ENCODE assay signal across 15 mouse cellular contexts in the genomic region with DNA sequence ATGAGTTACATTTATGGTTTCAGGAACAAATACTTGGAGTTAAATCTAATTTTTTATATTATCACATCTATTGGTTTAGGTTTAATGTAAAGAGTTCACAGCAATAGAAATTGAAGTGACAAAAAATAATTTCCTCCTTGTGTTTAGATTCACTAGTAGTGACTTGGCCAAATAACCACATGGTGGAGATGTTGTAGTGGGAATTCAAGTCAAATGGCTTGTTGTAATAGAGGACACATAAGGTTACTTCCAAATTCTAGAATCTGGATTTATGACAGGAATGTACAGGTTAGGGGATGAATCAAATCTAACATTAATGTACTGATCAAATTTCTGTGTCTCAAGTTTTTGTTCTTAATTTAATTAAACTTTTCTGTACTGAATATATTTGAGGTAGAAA.
A peak's percentile ranks its signal among the peaks of the same experiment; 100 is the strongest.
DNase-seq lines count a peak whose midpoint lies in the region; ATAC-seq and TF ChIP-seq lines count a peak whose summit lies in the region.
"Had no signal": no experiment of that assay in that cellular context is flagged by ENCODE, and none has a peak within 500 bp of the region (broad histone marks: within the 10 kb centered on the region; RNA-seq: fewer than 3 reads in every experiment).

No protein-coding gene starts in this region.

- peak; percentile 12 for DNase-seq in embryo, embryonic 11 days
- no peak for DNase-seq in embryo, embryonic 10 days (ENCODE audit: low spot score)
- no peak for DNase-seq in G1E (ENCODE audit: low spot score)
- DNase-seq in cerebellum, adult 9-11 months: no peak
- DNase-seq in cerebellum, postnatal 36 days: no peak
- DNase-seq: adrenal gland, adult 8-10 months; cerebellum, adult 9-10 months; heart, adult 18-20 months; kidney, postnatal 25 days had no signal

- no peak overlapping the region for H3K9ac ChIP-seq in intestine, postnatal 0 days (ENCODE audit: low read depth, low read length)
- no peak overlapping the region for H3K9ac ChIP-seq in intestine, embryonic 16.5 days (ENCODE audit: low read depth, low read length)
- no peak overlapping the region for H3K9ac ChIP-seq in midbrain, embryonic 15.5 days
- H3K9ac ChIP-seq: limb, embryonic 13.5 days; neural tube, embryonic 12.5 days had no signal

- H3K4me3 ChIP-seq in intestine, postnatal 0 days (ENCODE audit: low read depth, low read length): no peak overlapping the region
- H3K4me3 ChIP-seq in intestine, embryonic 16.5 days (ENCODE audit: low read length): no peak overlapping the region
- no peak overlapping the region for H3K4me3 ChIP-seq in G1E (ENCODE audit: low read depth, low read length)
- no peak overlapping the region for H3K4me3 ChIP-seq in midbrain, embryonic 15.5 days
- H3K4me3 ChIP-seq: limb, embryonic 13.5 days; megakaryocyte, embryonic 14.5 days; neural tube, embryonic 12.5 days had no signal

- no peaks in the 10 kb centered on the region for H3K27me3 ChIP-seq in intestine, postnatal 0 days (replicated peaks; ENCODE audit: control insufficient read depth, insufficient read depth, low read length)
- H3K27me3 ChIP-seq in intestine, embryonic 16.5 days (replicated peaks; ENCODE audit: control insufficient read depth, insufficient read depth, low read length): no peaks in the 10 kb centered on the region
- no peaks in the 10 kb centered on the region for H3K27me3 ChIP-seq in G1E (ENCODE audit: insufficient read depth, low read length)
- no peaks in the 10 kb centered on the region for H3K27me3 ChIP-seq in midbrain, embryonic 15.5 days (replicated peaks)
- H3K27me3 ChIP-seq: limb, embryonic 13.5 days; megakaryocyte, embryonic 14.5 days; neural tube, embryonic 12.5 days had no signal

- H3K9me3 ChIP-seq in intestine, postnatal 0 days (ENCODE audit: control insufficient read depth): no peaks in the 10 kb centered on the region
- no peaks in the 10 kb centered on the region for H3K9me3 ChIP-seq in intestine, embryonic 16.5 days (ENCODE audit: control insufficient read depth, low read length)
- no peaks in the 10 kb centered on the region for H3K9me3 ChIP-seq in G1E (replicated peaks)
- no peaks in the 10 kb centered on the region for H3K9me3 ChIP-seq in midbrain, embryonic 15.5 days
- H3K9me3 ChIP-seq: limb, embryonic 13.5 days; megakaryocyte, embryonic 14.5 days; neural tube, embryonic 12.5 days had no signal

- no peak overlapping the region for H3K4me2 ChIP-seq in intestine, postnatal 0 days (replicated peaks; ENCODE audit: low read depth)
- H3K4me2 ChIP-seq in intestine, embryonic 16.5 days (ENCODE audit: low read depth, low read length): no peak overlapping the region
- no peak overlapping the region for H3K4me2 ChIP-seq in midbrain, embryonic 15.5 days
- H3K4me2 ChIP-seq: limb, embryonic 13.5 days; neural tube, embryonic 12.5 days had no signal

- peak; percentile 22; the same call in 1 of the 2 replicates for TF ChIP-seq CTCF in intestine, postnatal 0 days (IDR thresholded peaks at IDR 0.05; ENCODE audit: low read depth)
- TF ChIP-seq CTCF in G1E (IDR thresholded peaks at IDR 0.05; ENCODE audit: low read depth, low read length): no peak

- H3K4me1 ChIP-seq in intestine, postnatal 0 days (replicated peaks; ENCODE audit: control insufficient read depth, insufficient read depth, low read length): no peaks in the 10 kb centered on the region
- no peaks in the 10 kb centered on the region for H3K4me1 ChIP-seq in intestine, embryonic 16.5 days (ENCODE audit: control insufficient read depth, insufficient read depth, low read length)
- no peaks in the 10 kb centered on the region for H3K4me1 ChIP-seq in G1E (ENCODE audit: insufficient read depth, low read depth, low read length)
- no peaks in the 10 kb centered on the region for H3K4me1 ChIP-seq in midbrain, embryonic 15.5 days
- H3K4me1 ChIP-seq: limb, embryonic 13.5 days; neural tube, embryonic 12.5 days had no signal

- no peak overlapping the region for H3K27ac ChIP-seq in intestine, postnatal 0 days (ENCODE audit: low read depth, low read length)
- no peak overlapping the region for H3K27ac ChIP-seq in intestine, embryonic 16.5 days (ENCODE audit: low read length)
- no peak overlapping the region for H3K27ac ChIP-seq in midbrain, embryonic 15.5 days
- H3K27ac ChIP-seq: limb, embryonic 13.5 days; neural tube, embryonic 12.5 days had no signal

- no peaks in the 10 kb centered on the region for H3K36me3 ChIP-seq in intestine, postnatal 0 days (ENCODE audit: control insufficient read depth, insufficient read depth)
- H3K36me3 ChIP-seq in intestine, embryonic 16.5 days (ENCODE audit: control insufficient read depth, insufficient read depth, low read length): no peaks in the 10 kb centered on the region
- H3K36me3 ChIP-seq in G1E (replicated peaks): no peaks in the 10 kb centered on the region
- H3K36me3 ChIP-seq in midbrain, embryonic 15.5 days (replicated peaks): no peaks in the 10 kb centered on the region
- H3K36me3 ChIP-seq: limb, embryonic 13.5 days; neural tube, embryonic 12.5 days had no signal

- ATAC-seq in intestine, postnatal 0 days: no peak
- no peak for ATAC-seq in intestine, embryonic 16.5 days
- ATAC-seq in G1E (ENCODE audit: extremely low read depth, insufficient number of reproducible peaks, low FRiP score, poor library complexity, severe bottlenecking): 0 out of 2 replicates have a peak, but pooled peaks have one; percentile 35
- ATAC-seq in midbrain, embryonic 15.5 days (replicated peaks): peak; percentile 78; the same call in 1 of the 2 replicates

Comparison
In these comparisons a context has a peak if more than half of its experiments do, and no peak if none do; other contexts are left out.
1. ATAC-seq: peak in G1E (single experiment) and midbrain, embryonic 15.5 days (single experiment); none in intestine, postnatal 0 days (single experiment) and intestine, embryonic 16.5 days (single experiment).